Mouse (Mus musculus) midbrain, embryonic 13.5 days (tissue): Measurements from ENCODE around the gene D430041D05Rik. TPM values are rescaled to one million over a fixed set of nuclear protein-coding genes. Genes with fewer than 3 reads are reported as not detected.

ENCODE experiments used
- ATAC-seq: fragments of 200-750 bp; cut with Nextera tagmentation; 2 replicates; pipeline ENCODE4 v1.8.0; 2017; ENCODE audit warnings: mild to moderate bottlenecking, moderate TSS enrichment, moderate library complexity
- H3K27ac ChIP-seq: fragments of 300-500 bp; sonication (generic); 2 replicates; pipeline ENCODE4 v1.5.1; 2015; ENCODE audit warnings: inconsistent platforms, mild to moderate bottlenecking, moderate library complexity
- H3K27me3 ChIP-seq: fragments of 300-500 bp; sonication (generic); 2 replicates; pipeline ENCODE4 v1.6.1; 2015; ENCODE audit warnings: mild to moderate bottlenecking, inconsistent platforms
- H3K36me3 ChIP-seq: fragments of 300-500 bp; sonication (generic); 2 replicates; pipeline ENCODE4 v1.6.1; 2015; ENCODE audit warnings: mild to moderate bottlenecking, inconsistent platforms
- H3K4me1 ChIP-seq: fragments of 300-500 bp; sonication (generic); replicated peaks from 2 replicates; pipeline ENCODE4 v1.6.1; 2015; ENCODE audit warnings: inconsistent platforms
- H3K4me2 ChIP-seq: fragments of 300-500 bp; sonication (generic); replicated peaks from 2 replicates; pipeline ENCODE4 v1.6.1; 2015; ENCODE audit warnings: moderate library complexity, mild to moderate bottlenecking, inconsistent platforms
- H3K4me3 ChIP-seq: fragments of 300-500 bp; sonication (generic); replicated peaks from 2 replicates; pipeline ENCODE4 v1.5.1; 2015; ENCODE audit warnings: mild to moderate bottlenecking, inconsistent platforms
- H3K9ac ChIP-seq: fragments of 300-500 bp; sonication (generic); replicated peaks from 2 replicates; pipeline ENCODE4 v1.6.1; 2015; ENCODE audit warnings: mild to moderate bottlenecking, inconsistent platforms
- H3K9me3 ChIP-seq: fragments of 300-500 bp; sonication (generic); 2 replicates; pipeline ENCODE4 v1.6.1; 2016; ENCODE audit warnings: mild to moderate bottlenecking, inconsistent platforms
- WGBS: fragments of 180-500 bp; shearing (Covaris S2); methylation state at CpG from one replicate; pipeline ENCODE4 v1.1.7; 2015; 5-methylcytosine and 5-hydroxymethylcytosine counted together
- polyA plus RNA-seq: library from polyadenylated mRNA; unstranded; fragments of >200 nt; fragmentation: Nextera tagmentation; extraction: Ambion mirVana; gene quantifications from 2 replicates; pipeline ENCODE4 v1.2.1, GENCODE M21; 2015

Gene D430041D05Rik
- polyA plus RNA-seq, 1 experiment from 2014 or later: 6.4 TPM

- Histone ChIP-seq H3K9ac (no peak overlapping the region), H3K9me3 (no peaks in the 10 kb centered on the region), H3K4me3 (no peak overlapping the region), H3K4me1 (peaks cover 10% of the 10 kb centered on the region; the same call in 1 of the 2 replicates), H3K4me2 (no peak overlapping the region), H3K36me3 (no peaks in the 10 kb centered on the region), H3K27ac (no peak overlapping the region), H3K27me3 (no peaks in the 10 kb centered on the region)
- ATAC-seq: no peak
- 78% methylated on average over 4 of the region's 4 CpGs for WGBS
Observed at GRCm38 (mm10) chr2:104332707-104333106, 78.1 kb downstream of the D430041D05Rik start.

- no peak overlapping the region for H3K4me2 ChIP-seq
- no peak overlapping the region for H3K4me3 ChIP-seq
- no peak for ATAC-seq
- peaks cover 10% of the 10 kb centered on the region; the same call in 1 of the 2 replicates for H3K4me1 ChIP-seq
- no peaks in the 10 kb centered on the region for H3K36me3 ChIP-seq
- H3K9me3 ChIP-seq: no peaks in the 10 kb centered on the region
- no peaks in the 10 kb centered on the region for H3K27me3 ChIP-seq
- 90% methylated on average over 6 of the region's 6 CpGs for WGBS
- H3K27ac ChIP-seq: no peak overlapping the region
- H3K9ac ChIP-seq: no peak overlapping the region
Observed at GRCm38 (mm10) chr2:104331261-104331660, 79.6 kb downstream of the D430041D05Rik start.

DNA sequence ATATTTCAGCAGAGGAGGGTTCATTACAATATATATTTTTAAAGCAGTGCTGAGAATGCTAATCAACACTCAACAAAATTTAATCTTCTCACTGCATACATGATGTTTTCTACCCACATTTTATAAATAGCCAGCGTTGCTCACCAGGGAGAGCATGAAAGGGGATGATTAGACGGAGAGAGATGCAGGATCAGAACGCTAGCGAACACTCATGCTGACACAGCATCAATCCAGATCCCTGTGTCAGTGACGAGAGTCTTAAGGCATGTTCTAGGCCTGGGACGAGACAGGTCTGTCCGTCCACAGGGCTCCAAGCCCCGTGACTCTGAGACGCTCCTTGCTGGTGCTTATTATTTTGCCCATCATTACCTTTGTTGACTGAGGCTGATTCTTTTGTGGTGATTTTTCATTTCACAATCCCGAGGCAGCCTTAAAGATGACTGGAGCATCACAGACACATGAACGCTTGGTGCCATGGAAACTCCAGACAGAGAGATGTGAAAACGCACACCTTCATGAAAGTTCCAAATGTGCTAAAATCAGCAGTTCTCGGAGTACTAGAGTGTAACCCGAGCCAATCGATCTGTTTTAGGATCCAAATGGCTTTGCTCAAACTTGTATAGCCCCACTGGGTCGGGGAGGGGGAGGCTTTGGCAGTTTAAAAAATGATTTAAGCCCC lies 83.6 kb downstream of the D430041D05Rik start:
- WGBS: 80% methylated on average over 16 of the region's 16 CpGs
- Histone ChIP-seq H3K9me3 (no peaks in the 10 kb centered on the region), H3K9ac (no peak overlapping the region), H3K4me2 (no peak overlapping the region), H3K4me1 (no peaks in the 10 kb centered on the region), H3K27ac (no peak overlapping the region), H3K4me3 (no peak overlapping the region), H3K36me3 (no peaks in the 10 kb centered on the region), H3K27me3 (no peaks in the 10 kb centered on the region)
- ATAC-seq: no peak

- ATAC-seq: no peak
- Histone ChIP-seq H3K9me3 (no peaks in the 10 kb centered on the region), H3K27me3 (no peaks in the 10 kb centered on the region), H3K36me3 (no peaks in the 10 kb centered on the region), H3K27ac (no peak overlapping the region), H3K4me1 (peaks cover 3% of the 10 kb centered on the region; the same call in 1 of the 2 replicates), H3K4me2 (no peak overlapping the region), H3K9ac (no peak overlapping the region), H3K4me3 (no peak overlapping the region)
- 79% methylated on average over 6 of the region's 6 CpGs for WGBS
Observed at GRCm38 (mm10) chr2:104323773-104324172, 87.0 kb downstream of the D430041D05Rik start.

- Histone ChIP-seq H3K9me3 (no peaks in the 10 kb centered on the region), H3K27ac (no peak overlapping the region), H3K27me3 (no peaks in the 10 kb centered on the region), H3K9ac (no peak overlapping the region), H3K4me2 (no peak overlapping the region), H3K36me3 (no peaks in the 10 kb centered on the region), H3K4me3 (no peak overlapping the region), H3K4me1 (peaks cover 5% of the 10 kb centered on the region; the same call in 1 of the 2 replicates)
- no peak for ATAC-seq
- WGBS: 87% methylated on average over 5 of the region's 5 CpGs
Observed at GRCm38 (mm10) chr2:104323351-104323750, 87.5 kb downstream of the D430041D05Rik start.

- peaks cover 10% of the 10 kb centered on the region; the same call in 1 of the 2 replicates for H3K4me1 ChIP-seq
- H3K27me3 ChIP-seq: no peaks in the 10 kb centered on the region
- H3K4me2 ChIP-seq: no peak overlapping the region
- H3K4me3 ChIP-seq: no peak overlapping the region
- 89% methylated on average over 13 of the region's 13 CpGs for WGBS
- no peak overlapping the region for H3K27ac ChIP-seq
- ATAC-seq: no peak
- H3K36me3 ChIP-seq: no peaks in the 10 kb centered on the region
- H3K9me3 ChIP-seq: no peaks in the 10 kb centered on the region
- no peak overlapping the region for H3K9ac ChIP-seq
Observed at GRCm38 (mm10) chr2:104320061-104320624, 90.7 kb downstream of the D430041D05Rik start.

GRCm38 (mm10) chr2:104319443-104319842 lies 91.4 kb downstream of the D430041D05Rik start:
- no peaks in the 10 kb centered on the region for H3K9me3 ChIP-seq
- no peak overlapping the region for H3K9ac ChIP-seq
- no peaks in the 10 kb centered on the region for H3K27me3 ChIP-seq
- H3K27ac ChIP-seq: no peak overlapping the region
- peaks cover 10% of the 10 kb centered on the region; the same call in 1 of the 2 replicates for H3K4me1 ChIP-seq
- no peak for ATAC-seq
- H3K4me2 ChIP-seq: no peak overlapping the region
- H3K4me3 ChIP-seq: no peak overlapping the region
- WGBS: 97% methylated on average over 10 of the region's 10 CpGs
- H3K36me3 ChIP-seq: no peaks in the 10 kb centered on the region

DNA sequence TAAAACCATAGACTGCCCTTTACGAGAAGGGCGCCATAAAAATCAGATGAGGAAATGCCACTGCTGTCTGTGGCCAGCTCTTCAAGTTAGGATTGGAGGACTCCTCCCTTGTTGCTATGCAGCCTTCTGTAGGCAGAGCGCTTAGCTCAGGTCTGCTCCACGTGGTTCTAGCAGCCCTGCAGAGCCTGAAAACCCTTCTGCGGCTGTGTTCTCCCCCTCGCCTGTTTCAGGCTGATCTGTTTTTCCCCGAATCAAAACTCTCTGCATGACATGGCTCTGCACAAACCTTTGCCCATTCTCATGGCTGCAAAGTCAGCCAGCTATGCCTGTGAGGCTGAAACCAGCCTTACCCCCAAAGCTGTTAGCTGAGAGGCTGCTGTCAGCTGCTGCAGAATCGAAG lies 91.9 kb downstream of the D430041D05Rik start:
- H3K27ac ChIP-seq: no peak overlapping the region
- no peak overlapping the region for H3K4me3 ChIP-seq
- H3K4me1 ChIP-seq: peaks cover 10% of the 10 kb centered on the region; the same call in 1 of the 2 replicates
- no peaks in the 10 kb centered on the region for H3K27me3 ChIP-seq
- H3K36me3 ChIP-seq: no peaks in the 10 kb centered on the region
- no peak overlapping the region for H3K9ac ChIP-seq
- 63% methylated on average over 8 of the region's 8 CpGs for WGBS
- no peaks in the 10 kb centered on the region for H3K9me3 ChIP-seq
- no peak overlapping the region for H3K4me2 ChIP-seq
- peak; percentile 43; the same call in 1 of the 2 replicates for ATAC-seq

- no peak for ATAC-seq
- no peak overlapping the region for H3K27ac ChIP-seq
- 81% methylated on average over 2 of the region's 2 CpGs for WGBS
Observed at GRCm38 (mm10) chr2:104318259-104318658, 92.6 kb downstream of the D430041D05Rik start.

GRCm38 (mm10) chr2:104317631-104318030 lies 93.2 kb downstream of the D430041D05Rik start:
- Histone ChIP-seq H3K36me3 (no peaks in the 10 kb centered on the region), H3K9ac (no peak overlapping the region), H3K9me3 (no peaks in the 10 kb centered on the region), H3K4me1 (peaks cover 10% of the 10 kb centered on the region; the same call in 1 of the 2 replicates), H3K4me2 (no peak overlapping the region), H3K27me3 (no peaks in the 10 kb centered on the region), H3K4me3 (no peak overlapping the region), H3K27ac (no peak overlapping the region)
- no peak for ATAC-seq
- 88% methylated on average over 6 of the region's 6 CpGs for WGBS

More at GRCm38 (mm10) chr2:104318259-104318658, 92.6 kb downstream of the D430041D05Rik start:
- H3K4me2 ChIP-seq: no peak overlapping the region
- no peak overlapping the region for H3K9ac ChIP-seq
- H3K9me3 ChIP-seq: no peaks in the 10 kb centered on the region
- peaks cover 10% of the 10 kb centered on the region; the same call in 1 of the 2 replicates for H3K4me1 ChIP-seq
- no peaks in the 10 kb centered on the region for H3K27me3 ChIP-seq
- no peaks in the 10 kb centered on the region for H3K36me3 ChIP-seq
- no peak overlapping the region for H3K4me3 ChIP-seq

GRCm38 (mm10) chr2:104316483-104316882 lies 94.3 kb downstream of the D430041D05Rik start:
- ATAC-seq: no peak
- Histone ChIP-seq H3K4me1 (peaks cover 10% of the 10 kb centered on the region; the same call in 1 of the 2 replicates), H3K9me3 (no peaks in the 10 kb centered on the region), H3K9ac (no peak overlapping the region), H3K27me3 (no peaks in the 10 kb centered on the region), H3K27ac (no peak overlapping the region), H3K4me2 (no peak overlapping the region), H3K36me3 (no peaks in the 10 kb centered on the region), H3K4me3 (no peak overlapping the region)
- WGBS: 69% methylated on average over 8 of the region's 8 CpGs

DNA sequence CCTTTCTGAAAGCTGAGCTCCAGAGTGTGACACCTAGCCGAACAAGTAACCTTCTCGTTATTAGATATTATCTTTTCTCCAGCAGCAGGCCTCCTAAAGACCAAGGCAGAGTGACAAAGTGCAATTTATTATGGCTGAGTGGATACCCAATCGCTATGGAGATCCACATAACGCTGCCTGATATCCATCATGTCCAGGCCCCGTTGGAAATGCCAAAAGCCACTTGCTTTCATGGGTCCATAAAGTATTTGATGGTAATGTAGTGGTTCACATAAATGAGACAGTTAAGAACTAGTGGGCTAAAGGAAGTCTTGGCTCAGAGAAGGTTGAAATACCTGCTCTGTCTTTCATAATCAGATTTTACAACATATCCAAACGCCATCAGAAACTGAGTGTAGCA lies 97.6 kb downstream of the D430041D05Rik start:
- Histone ChIP-seq H3K27me3 (no peaks in the 10 kb centered on the region), H3K27ac (no peak overlapping the region), H3K4me3 (no peak overlapping the region), H3K36me3 (no peaks in the 10 kb centered on the region), H3K4me2 (no peak overlapping the region), H3K4me1 (peaks cover 4% of the 10 kb centered on the region; the same call in 1 of the 2 replicates), H3K9me3 (no peaks in the 10 kb centered on the region), H3K9ac (no peak overlapping the region)
- ATAC-seq: no peak
- whole genome bisulfite sequencing: 81% methylated on average over 6 of the region's 6 CpGs
